Mouse (Mus musculus) leukemia stem cell, adult 10-12 weeks (primary cell): ENCODE results near the gene Tmem273. TPM values are rescaled to one million over a fixed set of nuclear protein-coding genes. Genes with fewer than 3 reads are reported as not detected.

Experiments used
- polyA plus RNA-seq: library from polyadenylated mRNA; stranded (reverse); fragments of >175 nt; gene quantifications from 2 replicates; pipeline ENCODE4 v1.2.3, GENCODE M21; 2012; ENCODE audit warnings: low replicate concordance

The Tmem273 gene
- 0.11 and 0.90 TPM in 2 replicates for polyA plus RNA-seq

GRCm38 (mm10) chr14:32785556-32786130, at the start of gene Tmem273:
Gene Tmem273 (plus strand): TSS chr14:32785963.

GRCm38 (mm10) chr14:32833847-32834246, 48.1 kb downstream of the Tmem273 start, which contains the start of gene Fam170b:
Gene Fam170b (plus strand): TSS chr14:32833962.

GRCm38 (mm10) chr14:32856681-32857328, 71.0 kb downstream of the Tmem273 start, which contains the start of gene Vstm4:
Gene Vstm4 (plus strand): TSS chr14:32856756.

Other genes with a start within 250 kb of the Tmem273 start
- not detected in 2 replicates for gene Prrxl1, start 186.6 kb upstream of the Tmem273 start, polyA plus RNA-seq
- gene 3425401B19Rik, start 100.7 kb upstream of the Tmem273 start, polyA plus RNA-seq: 0.15 and 0.41 TPM in 2 replicates
- not detected in 2 replicates for gene Fam170b, start 48.0 kb downstream of the Tmem273 start, polyA plus RNA-seq
- 0.38 and 0.50 TPM in 2 replicates for gene Vstm4, start 70.8 kb downstream of the Tmem273 start, polyA plus RNA-seq
- not detected in 2 replicates for gene Lrrc18, start 205.4 kb downstream of the Tmem273 start, polyA plus RNA-seq